Mouse (Mus musculus): ENCODE results near the gene Nell2. TPM values are rescaled to one million over a fixed set of nuclear protein-coding genes. Genes with fewer than 3 reads are reported as not detected.

Nell2 gene
- polyA plus RNA-seq, 1 experiment = 0.19 TPM

DNA sequence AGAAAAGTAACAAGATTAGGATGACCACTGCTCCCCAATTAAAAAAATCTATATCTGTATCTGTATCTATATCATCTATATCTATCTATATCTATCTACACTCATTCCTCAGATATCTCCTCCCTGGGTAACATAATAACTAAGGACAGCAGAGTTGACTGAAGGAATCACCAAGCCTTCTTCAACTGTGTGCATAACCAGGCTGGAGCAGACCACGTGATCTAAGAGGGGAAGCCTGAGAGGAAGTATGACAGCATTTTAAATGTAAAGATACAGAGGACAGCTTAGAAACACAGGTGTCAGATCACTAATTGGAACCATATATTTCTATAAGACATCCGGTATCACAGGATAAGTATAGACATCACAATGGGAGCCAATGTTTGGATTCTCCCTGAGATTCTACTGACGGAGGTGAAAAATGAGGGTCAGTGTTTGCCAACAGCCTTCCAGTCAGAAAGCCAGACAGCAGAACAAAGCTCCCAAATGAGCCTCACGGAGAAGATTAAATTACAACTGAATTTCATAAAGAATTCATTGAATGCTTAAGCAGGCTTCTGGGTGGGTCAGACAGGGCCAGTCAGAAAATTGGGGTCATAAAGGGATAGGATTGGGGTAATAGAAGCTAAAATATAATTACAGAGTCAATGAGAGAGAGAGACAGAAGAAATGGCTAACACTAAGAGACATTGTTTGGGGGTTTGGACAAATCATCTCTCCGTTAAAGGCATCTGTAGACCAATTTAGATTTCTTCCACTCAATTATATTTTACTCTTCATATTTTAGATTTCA lies 116.2 kb downstream of the Nell2 start:
- TF ChIP-seq POLR2A (IDR thresholded peaks at IDR 0.05; ENCODE audit: low read depth, low read length) (no peak), CTCF (IDR thresholded peaks at IDR 0.05; ENCODE audit: extremely low read depth, insufficient read depth, insufficient read length, insufficient replicate concordance) (no peak)
- WGBS = 78% methylated on average over 5 of the region's 5 CpGs
- H3K27me3 ChIP-seq (ENCODE audit: control insufficient read depth, insufficient read depth, low read length) = no peaks in the 10 kb centered on the region
- H3K36me3 ChIP-seq (ENCODE audit: control insufficient read depth, insufficient read depth, low read length) = no peaks in the 10 kb centered on the region
- DNase-seq (ENCODE audit: low read depth in 1 of 2, low spot score in 2 of 2) = no peak
- no peak overlapping the region for H3K27ac ChIP-seq (ENCODE audit: insufficient read depth, low read length)
- no peak overlapping the region for H3K4me3 ChIP-seq (ENCODE audit: extremely low read depth, insufficient read depth, insufficient read length)
- H3K4me1 ChIP-seq (ENCODE audit: control insufficient read depth, insufficient read depth, insufficient read length) = no peaks in the 10 kb centered on the region

DNA sequence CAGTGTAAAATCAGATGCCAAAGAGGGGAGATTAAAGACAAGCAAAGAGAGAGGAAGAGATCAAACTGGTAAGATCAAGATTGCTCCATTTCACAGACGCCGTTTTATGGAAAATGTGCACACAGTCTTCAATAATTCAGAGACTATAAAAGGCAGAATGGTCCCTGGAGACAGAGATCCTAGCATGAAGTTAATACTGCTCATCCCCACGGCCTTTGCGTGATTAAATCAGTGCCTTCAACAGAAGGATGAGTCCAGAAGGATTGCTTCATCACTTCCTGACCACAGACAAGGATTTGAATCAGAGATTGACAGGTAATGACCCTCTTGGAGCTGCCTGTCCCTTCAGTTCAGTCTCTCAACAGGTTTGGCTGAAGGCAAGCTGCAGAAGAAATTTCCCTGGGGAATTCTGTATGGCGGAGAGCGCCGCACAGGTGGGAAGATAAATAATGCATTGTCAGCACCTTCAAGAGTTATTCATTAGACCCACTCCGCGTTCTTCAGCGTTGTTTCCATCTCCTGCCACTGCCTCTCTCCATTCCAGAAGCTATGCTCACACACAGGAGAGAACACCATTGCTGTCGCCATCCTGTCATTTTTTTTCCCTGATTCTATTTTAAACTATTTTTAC lies 118.0 kb downstream of the Nell2 start:
- TF ChIP-seq POLR2A (IDR thresholded peaks at IDR 0.05; ENCODE audit: low read depth, low read length) = no peak
- no peak for TF ChIP-seq CTCF (IDR thresholded peaks at IDR 0.05; ENCODE audit: extremely low read depth, insufficient read depth, insufficient read length, insufficient replicate concordance)
- 87% methylated on average over 11 of the region's 11 CpGs for WGBS
- Histone ChIP-seq H3K27me3 (ENCODE audit: control insufficient read depth, insufficient read depth, low read length) (no peaks in the 10 kb centered on the region), H3K27ac (ENCODE audit: insufficient read depth, low read length) (no peak overlapping the region), H3K4me3 (ENCODE audit: extremely low read depth, insufficient read depth, insufficient read length) (no peak overlapping the region), H3K36me3 (ENCODE audit: control insufficient read depth, insufficient read depth, low read length) (no peaks in the 10 kb centered on the region), H3K4me1 (ENCODE audit: control insufficient read depth, insufficient read depth, insufficient read length) (no peaks in the 10 kb centered on the region)
- no peak for DNase-seq (ENCODE audit: low read depth in 1 of 2, low spot score in 2 of 2)

DNA sequence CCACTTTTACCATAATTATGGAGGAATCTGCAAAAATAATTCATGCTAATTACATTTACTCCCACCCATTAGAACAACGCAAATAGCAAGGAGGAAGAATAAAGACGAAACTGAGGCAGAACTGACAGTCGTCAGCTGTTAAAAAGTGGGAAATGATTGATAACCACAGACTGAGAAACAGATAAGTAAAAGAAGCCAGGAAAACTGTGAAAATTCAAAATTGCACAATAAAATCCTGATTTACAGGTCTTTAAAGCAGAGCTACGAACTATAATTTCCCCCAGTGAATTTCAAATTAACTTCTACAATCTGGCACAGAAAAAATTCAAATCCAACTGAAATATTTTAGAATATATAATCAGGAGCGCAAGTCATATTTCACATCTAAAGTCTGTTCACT lies 138.0 kb downstream of the Nell2 start:
- Histone ChIP-seq H3K27ac (ENCODE audit: insufficient read depth, low read length) (no peak overlapping the region), H3K27me3 (ENCODE audit: control insufficient read depth, insufficient read depth, low read length) (no peaks in the 10 kb centered on the region), H3K4me3 (ENCODE audit: extremely low read depth, insufficient read depth, insufficient read length) (no peak overlapping the region), H3K36me3 (ENCODE audit: control insufficient read depth, insufficient read depth, low read length) (no peaks in the 10 kb centered on the region), H3K4me1 (ENCODE audit: control insufficient read depth, insufficient read depth, insufficient read length) (no peaks in the 10 kb centered on the region)
- WGBS = 81% methylated on average over 5 of the region's 5 CpGs
- no peak for TF ChIP-seq POLR2A (IDR thresholded peaks at IDR 0.05; ENCODE audit: low read depth, low read length)
- no peak for TF ChIP-seq CTCF (IDR thresholded peaks at IDR 0.05; ENCODE audit: extremely low read depth, insufficient read depth, insufficient read length, insufficient replicate concordance)
- no peak for DNase-seq (ENCODE audit: low read depth in 1 of 2, low spot score in 2 of 2)

DNA sequence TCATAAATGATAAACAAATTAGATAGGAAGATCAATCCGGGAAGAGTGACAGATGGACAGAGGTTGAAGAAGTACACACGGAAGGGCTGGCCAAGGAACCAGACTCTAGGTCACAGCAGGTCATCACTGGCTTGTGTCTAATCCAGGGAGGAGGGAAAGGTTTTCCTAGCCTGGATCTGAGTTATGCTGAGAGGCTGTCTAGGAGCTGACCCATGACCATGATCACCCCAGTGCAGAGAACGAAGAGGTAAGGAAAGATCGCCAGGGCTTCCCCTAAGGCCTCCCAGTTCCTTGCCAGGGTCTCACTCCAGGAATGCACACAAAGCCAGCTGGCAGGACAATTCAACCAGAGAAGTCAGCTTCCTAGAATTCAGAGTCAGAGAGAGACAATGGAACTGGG lies 139.4 kb downstream of the Nell2 start:
- no peak for DNase-seq (ENCODE audit: low read depth in 1 of 2, low spot score in 2 of 2)
- WGBS = 89% methylated on average over 4 of the region's 4 CpGs
- no peak overlapping the region for H3K27ac ChIP-seq (ENCODE audit: insufficient read depth, low read length)
- H3K36me3 ChIP-seq (ENCODE audit: control insufficient read depth, insufficient read depth, low read length) = no peaks in the 10 kb centered on the region
- no peak for TF ChIP-seq CTCF (IDR thresholded peaks at IDR 0.05; ENCODE audit: extremely low read depth, insufficient read depth, insufficient read length, insufficient replicate concordance)
- no peak for TF ChIP-seq POLR2A (IDR thresholded peaks at IDR 0.05; ENCODE audit: low read depth, low read length)
- no peak overlapping the region for H3K4me3 ChIP-seq (ENCODE audit: extremely low read depth, insufficient read depth, insufficient read length)
- H3K27me3 ChIP-seq (ENCODE audit: control insufficient read depth, insufficient read depth, low read length) = no peaks in the 10 kb centered on the region
- H3K4me1 ChIP-seq (ENCODE audit: control insufficient read depth, insufficient read depth, insufficient read length) = no peaks in the 10 kb centered on the region

DNA sequence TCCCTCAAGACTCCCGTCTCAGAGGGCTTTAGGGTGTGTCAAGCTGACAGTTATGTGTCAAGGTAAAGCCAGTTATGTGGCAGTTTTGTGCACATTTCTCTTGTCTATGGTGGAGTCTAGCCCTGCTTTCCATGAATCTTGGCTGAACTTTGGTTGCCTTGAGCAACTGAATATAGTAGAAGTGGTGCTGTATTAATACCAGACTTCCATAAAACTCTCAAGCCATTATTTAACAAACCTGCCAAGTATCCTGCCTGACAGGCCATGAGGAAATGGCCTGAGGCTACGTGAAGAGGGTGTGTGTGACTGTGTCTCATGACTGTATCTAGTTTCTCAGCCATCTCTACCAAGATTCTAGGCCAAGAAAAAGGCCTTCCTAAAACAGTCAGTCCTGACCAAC lies 147.5 kb downstream of the Nell2 start:
- H3K36me3 ChIP-seq (ENCODE audit: control insufficient read depth, insufficient read depth, low read length) = no peaks in the 10 kb centered on the region
- no peaks in the 10 kb centered on the region for H3K27me3 ChIP-seq (ENCODE audit: control insufficient read depth, insufficient read depth, low read length)
- H3K27ac ChIP-seq (ENCODE audit: insufficient read depth, low read length) = no peak overlapping the region
- H3K4me3 ChIP-seq (ENCODE audit: extremely low read depth, insufficient read depth, insufficient read length) = no peak overlapping the region
- DNase-seq (ENCODE audit: low read depth in 1 of 2, low spot score in 2 of 2) = no peak
- H3K4me1 ChIP-seq (ENCODE audit: control insufficient read depth, insufficient read depth, insufficient read length) = no peaks in the 10 kb centered on the region
- TF ChIP-seq POLR2A (IDR thresholded peaks at IDR 0.05; ENCODE audit: low read depth, low read length) (no peak), CTCF (IDR thresholded peaks at IDR 0.05; ENCODE audit: extremely low read depth, insufficient read depth, insufficient read length, insufficient replicate concordance) (no peak)
- WGBS = 69% methylated on average over 2 of the region's 2 CpGs

DNA sequence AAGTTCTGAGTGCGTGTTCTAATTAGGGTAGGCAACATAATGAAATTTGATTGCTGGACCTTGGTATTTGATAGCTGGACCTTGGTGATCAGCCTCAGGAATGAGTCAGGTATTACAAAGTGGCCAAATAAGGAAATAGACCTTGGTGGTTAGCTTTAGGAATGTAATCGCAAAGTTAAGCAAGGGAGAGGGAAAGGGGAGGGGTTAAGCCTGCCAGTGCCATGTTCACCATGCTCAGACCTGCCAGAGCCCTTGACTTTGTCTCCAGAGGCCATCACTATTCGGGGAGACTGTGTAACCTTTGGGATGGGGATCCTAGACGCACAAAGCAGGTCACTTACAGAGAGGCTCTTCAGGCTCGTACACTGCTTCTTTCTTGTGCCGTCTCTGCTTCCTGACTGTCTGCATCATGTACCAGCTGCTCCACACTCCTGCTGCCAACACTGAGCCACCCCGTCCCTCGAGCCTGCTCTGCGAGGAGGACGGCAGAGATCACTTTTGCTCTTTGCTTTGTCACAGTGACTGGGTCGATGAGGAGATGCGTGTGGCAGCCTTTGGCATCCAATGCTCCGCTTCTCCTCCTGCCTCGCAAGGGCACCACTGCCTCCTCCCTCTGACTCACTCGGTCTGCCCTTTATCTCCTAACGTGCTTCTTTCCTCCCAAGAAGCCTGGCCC lies 157.5 kb downstream of the Nell2 start:
- TF ChIP-seq CTCF (IDR thresholded peaks at IDR 0.05; ENCODE audit: extremely low read depth, insufficient read depth, insufficient read length, insufficient replicate concordance) (no peak), POLR2A (IDR thresholded peaks at IDR 0.05; ENCODE audit: low read depth, low read length) (no peak)
- no peaks in the 10 kb centered on the region for H3K36me3 ChIP-seq (ENCODE audit: control insufficient read depth, insufficient read depth, low read length)
- DNase-seq (ENCODE audit: low read depth in 1 of 2, low spot score in 2 of 2) = no peak
- no peak overlapping the region for H3K4me3 ChIP-seq (ENCODE audit: extremely low read depth, insufficient read depth, insufficient read length)
- WGBS = 80% methylated on average over 16 of the region's 16 CpGs
- H3K27me3 ChIP-seq (ENCODE audit: control insufficient read depth, insufficient read depth, low read length) = no peaks in the 10 kb centered on the region
- no peaks in the 10 kb centered on the region for H3K4me1 ChIP-seq (ENCODE audit: control insufficient read depth, insufficient read depth, insufficient read length)
- no peak overlapping the region for H3K27ac ChIP-seq (ENCODE audit: insufficient read depth, low read length)
